Mouse (Mus musculus) cortical plate, adult 2 months (tissue): ENCODE data around the gene Klhl29.

Experiments
- CTCF ChIP-seq: fragments of 200-500 bp; IDR thresholded peaks from 2 replicates; pipeline ENCODE4 v1.5.1; 2011; ENCODE audit warnings: mild to moderate bottlenecking, control low read depth, low read length; ENCODE audit not compliant: insufficient read depth; ENCODE audit errors: extremely low read depth
- POLR2A ChIP-seq: fragments of 200-500 bp; IDR thresholded peaks from 2 replicates; pipeline ENCODE4 v1.6.1; 2011; ENCODE audit warnings: mild to moderate bottlenecking, low read length, control low read depth; ENCODE audit not compliant: insufficient read depth; ENCODE audit errors: extremely low read depth

GRCm38 (mm10) chr12:5151859-5152258 is 223.6 kb downstream of the Klhl29 start:
- TF ChIP-seq POLR2A = no peak
- no peak for TF ChIP-seq CTCF
